Mouse (Mus musculus): ENCODE data around the gene 9930104L06Rik. TPM values are rescaled to one million over a fixed set of nuclear protein-coding genes. Genes with fewer than 3 reads are reported as not detected.
A peak's percentile ranks its signal among the peaks of the same experiment; 100 is the strongest.

9930104L06Rik gene
- total and polyA plus RNA-seq, 3 experiments: 10.3 to 21.1 (median 15.3) TPM

- DNase-seq: peak; percentile 82
Measured at GRCm38 (mm10) chr4:124959062-124959461, 22.2 kb downstream of the 9930104L06Rik start.

GRCm38 (mm10) chr4:124960940-124961339 lies 24.1 kb downstream of the 9930104L06Rik start:
- no peak for DNase-seq

- DNase-seq: no peak
Measured at GRCm38 (mm10) chr4:124962576-124962975, 25.7 kb downstream of the 9930104L06Rik start.

- DNase-seq: no peak
Measured at GRCm38 (mm10) chr4:124964912-124965599, 28.2 kb downstream of the 9930104L06Rik start.

- no peak for DNase-seq
Measured at GRCm38 (mm10) chr4:124968711-124969110, 31.9 kb downstream of the 9930104L06Rik start.

GRCm38 (mm10) chr4:124969219-124969848 lies 32.5 kb downstream of the 9930104L06Rik start:
- no peak for DNase-seq

- DNase-seq: no peak
Measured at GRCm38 (mm10) chr4:124970194-124970593, 33.3 kb downstream of the 9930104L06Rik start.

- DNase-seq: no peak
Measured at GRCm38 (mm10) chr4:124970677-124971076, 33.8 kb downstream of the 9930104L06Rik start.

GRCm38 (mm10) chr4:124971094-124971493 lies 34.2 kb downstream of the 9930104L06Rik start:
- DNase-seq: no peak

GRCm38 (mm10) chr4:124972316-124972715 lies 35.5 kb downstream of the 9930104L06Rik start:
- no peak for DNase-seq

GRCm38 (mm10) chr4:124973296-124973695 lies 36.4 kb downstream of the 9930104L06Rik start:
- DNase-seq: no peak

GRCm38 (mm10) chr4:124978201-124978600 lies 41.4 kb downstream of the 9930104L06Rik start:
- DNase-seq: no peak

- DNase-seq: no peak
Measured at GRCm38 (mm10) chr4:124983893-124984526, 47.2 kb downstream of the 9930104L06Rik start.

- DNase-seq: no peak
Measured at GRCm38 (mm10) chr4:124984871-124985670, 48.2 kb downstream of the 9930104L06Rik start.

GRCm38 (mm10) chr4:124985671-124986602 lies 49.1 kb downstream of the 9930104L06Rik start, which contains the start of gene Rspo1:
Gene Rspo1, plus strand, starts transcription at chr4:124986430.
- peak; percentile 23 for DNase-seq

GRCm38 (mm10) chr4:124986739-124987710 lies 50.2 kb downstream of the 9930104L06Rik start:
- DNase-seq: no peak

- DNase-seq: no peak
Measured at GRCm38 (mm10) chr4:124987711-124988097, 50.9 kb downstream of the 9930104L06Rik start.

GRCm38 (mm10) chr4:124988382-124988781 lies 51.5 kb downstream of the 9930104L06Rik start:
- DNase-seq: no peak

GRCm38 (mm10) chr4:124989787-124990253 lies 53.0 kb downstream of the 9930104L06Rik start:
- no peak for DNase-seq

- no peak for DNase-seq
Measured at GRCm38 (mm10) chr4:124990325-124990724, 53.5 kb downstream of the 9930104L06Rik start.

Data from adrenal gland, adult 2 months (tissue).